Mouse (Mus musculus) left cerebral cortex, postnatal 36 days (tissue): Measurements from ENCODE around the gene Myh10. TPM values are rescaled to one million over a fixed set of nuclear protein-coding genes. Genes with fewer than 3 reads are reported as not detected.

Source experiments
- DNase-seq, 2 experiments: peaks; one replicate each; pipeline ENCODE4 v3.0.0; 2021 to 2022; ENCODE audit warnings: low spot score in 2 of 2, mixed read lengths in 1 of 2
- intact Hi-C: fragments of 180-260 bp; cut with DNase I; formaldehyde crosslinking; loops from one replicate; pipeline ENCODE4 v1.15.1; 2025
- total RNA-seq, 2 experiments: library from RNA; stranded (reverse); gene quantifications; 2 replicates each; pipeline ENCODE4 v1.2.3; 2021

The Myh10 gene
- total RNA-seq, result 100 to 1,000 TPM; 198 to 218 TPM

- intact Hi-C loops, result loop anchor here (5.0 kb wide), 2 partner anchors 69 to 104 kb away; partner anchors contain the start of gene Ccdc42
Observed at GRCm38 (mm10) chr11:68691321-68692009, at the start of gene Myh10. Myh10 (plus strand) TSS chr11:68691559.

GRCm38 (mm10) chr11:68644781-68645180 lies 46.6 kb upstream of the Myh10 start:
- no peak for DNase-seq
- intact Hi-C loops, result no loop called here

More at GRCm38 (mm10) chr11:68691321-68692009, at the start of gene Myh10:
- peak; percentile 99 for DNase-seq

- intact Hi-C loops, result no loop called here
- DNase-seq, result no peak
Observed at GRCm38 (mm10) chr11:68647808-68648207, 43.6 kb upstream of the Myh10 start.

DNA sequence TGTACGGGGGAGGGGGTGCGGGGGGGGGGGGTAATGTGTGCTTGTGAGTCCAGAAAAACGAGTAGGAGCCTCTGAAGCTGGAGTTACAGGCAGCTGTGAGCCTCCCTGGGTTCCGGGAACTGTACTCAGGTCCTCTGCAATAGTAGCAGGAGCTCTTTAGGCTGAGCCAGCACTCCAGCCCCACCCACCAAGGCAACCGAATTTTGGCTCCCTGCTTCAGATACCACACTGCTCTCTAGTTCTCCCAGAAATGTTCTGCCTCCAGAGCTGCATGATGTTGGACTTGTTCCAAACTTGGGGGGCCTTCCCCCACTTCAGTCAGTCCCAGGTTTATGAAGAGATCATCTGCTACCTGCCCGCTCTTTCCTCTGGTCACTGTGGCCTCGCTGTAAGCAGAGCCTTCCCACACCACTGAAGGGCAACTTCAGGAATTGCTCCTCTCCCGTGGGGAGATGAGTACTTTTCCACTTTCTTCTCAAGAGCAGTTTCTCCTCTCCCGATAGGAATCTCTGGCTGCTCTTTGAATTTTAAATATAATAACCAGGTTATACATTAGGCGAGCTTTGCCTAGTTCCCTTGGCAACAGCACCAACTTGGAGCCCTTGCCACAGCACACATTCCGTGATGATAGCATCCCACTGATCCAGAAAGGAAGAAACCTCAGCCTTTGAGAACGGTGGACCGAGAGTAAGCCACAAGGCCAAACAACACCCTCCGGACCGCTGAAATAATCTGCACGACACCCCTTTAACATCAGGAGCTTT lies 42.8 kb upstream of the Myh10 start:
- no peak for DNase-seq
- intact Hi-C loops, result no loop called here

DNA sequence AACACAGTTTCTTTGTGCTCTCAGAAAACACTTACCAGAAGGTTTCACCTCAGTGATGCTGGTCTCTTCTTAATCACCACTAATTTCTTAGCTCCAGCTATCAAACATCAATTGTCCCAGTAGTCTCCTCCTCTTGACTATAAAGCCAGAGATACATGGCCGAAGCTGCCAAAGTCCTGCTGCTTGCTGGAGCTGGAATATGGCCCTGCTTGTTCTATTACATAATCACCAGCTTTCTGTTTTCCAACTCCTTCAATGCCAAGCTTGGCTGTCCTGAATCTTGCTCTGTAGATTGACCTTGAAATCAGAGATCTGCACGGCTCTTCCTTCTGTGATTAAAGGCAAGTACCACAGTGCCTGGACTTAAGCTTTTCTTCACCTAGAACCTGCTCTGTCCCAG lies 39.8 kb upstream of the Myh10 start:
- DNase-seq, result no peak
- intact Hi-C loops, result no loop called here

DNA sequence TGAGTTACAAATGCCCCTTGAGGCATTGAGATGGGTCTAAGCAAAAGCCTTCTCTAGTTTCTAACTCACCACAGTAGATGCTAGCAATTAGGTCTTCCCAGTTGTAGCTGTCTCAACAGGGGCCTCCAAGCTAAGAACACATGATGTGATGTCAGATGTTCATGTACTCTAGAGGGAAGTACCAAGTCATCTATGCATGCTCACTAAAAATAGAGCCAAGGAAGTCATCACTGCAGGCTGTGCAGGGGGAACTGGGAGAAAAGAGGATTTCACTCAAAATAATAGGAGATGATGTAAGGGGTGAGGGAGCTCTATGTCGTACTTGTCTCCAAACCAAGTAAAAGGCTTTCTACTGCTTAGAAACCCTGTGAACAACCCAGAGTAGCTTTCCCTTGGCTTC lies 35.8 kb upstream of the Myh10 start:
- intact Hi-C loops, result no loop called here
- DNase-seq, result no peak

DNA sequence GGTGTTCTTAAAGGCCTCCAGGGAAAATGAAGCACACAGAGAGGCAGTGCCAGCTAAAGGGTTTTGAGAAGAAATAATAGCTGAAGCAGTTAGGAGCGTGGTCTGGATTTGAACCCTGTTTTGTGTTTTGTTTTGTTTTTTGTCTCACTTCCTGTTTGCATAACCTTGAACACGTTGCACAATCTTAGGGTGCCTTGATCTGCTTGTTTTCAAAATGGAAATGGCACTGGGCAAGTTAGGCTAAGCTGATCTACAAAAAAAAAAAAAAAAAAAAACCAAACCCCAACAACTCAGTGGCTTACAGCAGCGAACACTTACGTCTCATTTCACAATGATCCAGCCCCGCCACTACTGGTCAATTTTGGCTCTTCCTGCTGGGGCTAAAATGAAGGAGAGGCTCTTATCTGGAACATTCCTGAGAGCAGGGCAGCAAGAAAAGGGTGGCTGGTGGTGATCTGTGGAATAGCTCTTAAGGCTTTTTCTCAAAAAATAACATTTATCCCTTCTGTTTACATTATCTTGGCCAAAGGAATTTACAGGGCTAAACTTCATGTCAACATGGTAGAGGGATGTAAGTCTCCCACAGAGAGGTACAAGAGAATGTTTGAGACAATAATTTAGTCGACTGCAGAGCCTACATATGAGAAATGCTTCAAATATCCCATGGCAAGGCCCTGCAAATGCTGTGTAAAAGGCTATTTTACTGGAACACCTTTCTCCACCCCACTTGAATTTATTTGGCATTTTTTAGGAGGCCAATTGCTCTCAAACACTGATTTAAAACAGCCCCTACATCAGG lies 34.3 kb upstream of the Myh10 start:
- DNase-seq, result no peak
- intact Hi-C loops, result no loop called here

DNA sequence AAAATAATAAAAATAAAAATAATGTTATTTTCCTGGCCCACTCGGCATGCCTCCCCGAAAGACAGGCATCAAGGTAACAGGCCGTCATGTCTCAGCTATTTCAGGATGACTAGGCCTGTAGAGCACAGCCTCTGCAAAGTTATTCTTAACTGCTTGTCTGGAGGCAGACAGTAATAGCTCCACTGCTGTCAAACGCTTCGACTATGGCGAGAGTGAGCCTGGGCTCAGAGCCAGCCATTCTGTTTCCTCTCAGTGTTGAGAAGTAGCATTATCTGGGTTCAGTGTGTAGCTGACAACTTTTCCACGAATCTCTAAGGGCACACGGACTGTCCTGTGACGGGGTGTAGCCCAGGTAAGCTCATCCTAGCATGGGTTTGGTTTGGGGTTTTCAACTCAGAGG lies 33.5 kb upstream of the Myh10 start:
- intact Hi-C loops, result no loop called here
- DNase-seq, result peak; percentile 89

DNA sequence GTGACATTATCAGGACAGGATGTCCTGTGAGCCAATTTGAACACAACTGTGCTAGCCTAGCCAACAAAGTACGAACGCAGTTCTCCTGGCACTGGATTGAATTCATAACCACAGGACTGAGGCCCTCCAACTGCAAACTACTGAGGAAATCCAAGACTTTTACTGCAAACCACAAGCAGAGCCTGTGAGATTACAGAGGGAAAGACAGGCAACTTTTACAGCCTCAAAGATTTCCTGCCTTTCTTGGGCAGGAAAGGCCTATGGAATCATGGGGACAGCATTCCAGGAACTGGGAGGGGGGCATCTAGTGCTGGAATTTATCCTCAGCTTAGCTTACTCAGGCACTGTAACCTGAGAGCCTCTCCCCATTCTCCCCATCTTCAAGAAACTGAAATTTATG lies 26.0 kb upstream of the Myh10 start:
- intact Hi-C loops, result no loop called here
- no peak for DNase-seq

GRCm38 (mm10) chr11:68666210-68666609 lies 25.1 kb upstream of the Myh10 start:
- intact Hi-C loops, result no loop called here
- DNase-seq, result no peak

- intact Hi-C loops, result no loop called here
- DNase-seq, result no peak
Observed at GRCm38 (mm10) chr11:68672270-68672970, 18.9 kb upstream of the Myh10 start.

DNA sequence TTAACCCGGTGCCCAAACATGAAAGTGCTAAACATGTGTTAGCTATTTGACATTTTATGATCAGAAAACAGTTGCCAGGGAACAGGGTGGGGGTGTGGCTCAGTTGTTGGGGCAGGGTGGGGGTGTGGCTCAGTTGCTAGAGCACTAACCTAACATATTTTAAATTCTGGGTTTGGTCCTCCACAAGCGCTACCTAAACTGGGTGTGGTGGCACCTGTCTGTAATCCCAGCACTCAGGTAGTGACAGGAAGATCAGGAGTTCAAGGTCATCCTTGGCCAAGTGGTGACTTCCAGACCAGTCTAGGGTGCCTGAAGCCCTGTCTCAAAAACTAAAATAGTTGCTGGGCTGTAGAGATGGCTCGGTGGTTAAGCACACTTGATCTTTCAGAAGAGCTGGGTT lies 17.3 kb upstream of the Myh10 start:
- no peak for DNase-seq
- intact Hi-C loops, result no loop called here

DNA sequence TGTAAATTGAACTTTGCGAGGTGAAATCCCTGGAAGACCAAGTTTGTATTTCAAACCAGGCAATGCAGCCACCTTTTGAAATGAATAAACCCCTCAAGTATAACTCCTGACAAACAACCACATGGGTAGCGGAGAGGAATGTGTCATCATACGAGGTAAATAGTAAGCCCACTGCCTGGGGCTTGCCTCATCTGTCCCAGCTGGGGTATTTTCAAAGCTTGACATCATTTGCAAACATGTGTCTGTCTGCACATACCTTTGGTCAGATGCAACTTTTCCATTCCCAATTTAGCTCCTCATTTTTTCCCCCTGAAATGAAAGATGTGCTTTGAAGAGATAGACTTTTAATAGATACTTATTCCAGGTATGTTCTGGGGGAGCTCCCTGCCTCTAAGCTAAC lies 16.7 kb upstream of the Myh10 start:
- no peak for DNase-seq
- intact Hi-C loops, result no loop called here

DNA sequence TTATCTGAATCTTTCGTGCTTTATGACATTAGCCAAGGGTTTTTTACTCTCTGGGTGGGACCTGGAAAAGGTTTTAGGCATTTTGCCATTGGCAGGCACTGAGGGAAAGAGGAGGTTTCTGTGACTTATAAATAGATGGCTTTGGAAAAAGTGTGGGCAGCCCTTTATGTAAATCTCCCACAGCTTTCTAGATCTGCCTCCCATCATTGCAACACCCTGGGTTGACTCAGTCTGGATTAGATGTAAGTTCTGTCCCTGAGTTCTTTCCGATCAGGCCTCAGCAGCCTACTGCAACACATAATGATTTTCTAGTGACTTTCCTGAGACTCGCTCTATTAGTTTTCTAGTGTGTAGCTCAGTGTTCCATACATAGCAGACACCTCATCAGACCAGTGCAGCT lies 16.1 kb upstream of the Myh10 start:
- DNase-seq, result peak; percentile 24 to 39

GRCm38 (mm10) chr11:68681254-68681839 lies 10.0 kb upstream of the Myh10 start:
- DNase-seq, result no peak
- intact Hi-C loops, result no loop called here

More for the DNA sequence above, 16.1 kb upstream of the Myh10 start:
- intact Hi-C loops, result no loop called here

GRCm38 (mm10) chr11:68682136-68682806 lies 9.1 kb upstream of the Myh10 start:
- DNase-seq, result no peak
- intact Hi-C loops, result no loop called here

DNA sequence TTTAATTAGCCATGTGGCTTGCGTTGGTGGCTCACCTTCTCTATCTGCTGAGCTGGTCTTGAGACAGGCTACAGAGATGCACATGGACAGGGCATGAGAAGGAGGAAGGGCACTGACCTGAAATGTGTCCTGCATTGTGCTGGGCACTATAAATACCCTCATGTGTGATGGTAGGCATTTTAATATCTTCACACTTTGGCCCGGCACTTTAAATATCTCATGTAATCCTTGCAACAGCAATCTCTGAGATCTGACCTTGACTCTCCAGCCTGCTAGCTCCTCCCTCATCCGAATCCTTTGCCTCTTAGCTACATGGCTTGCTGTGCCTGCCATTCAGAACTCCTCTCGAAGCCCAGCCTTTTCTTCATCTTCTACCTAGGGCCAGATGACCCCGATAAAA lies 5.4 kb upstream of the Myh10 start:
- no peak for DNase-seq
- intact Hi-C loops, result no loop called here

DNA sequence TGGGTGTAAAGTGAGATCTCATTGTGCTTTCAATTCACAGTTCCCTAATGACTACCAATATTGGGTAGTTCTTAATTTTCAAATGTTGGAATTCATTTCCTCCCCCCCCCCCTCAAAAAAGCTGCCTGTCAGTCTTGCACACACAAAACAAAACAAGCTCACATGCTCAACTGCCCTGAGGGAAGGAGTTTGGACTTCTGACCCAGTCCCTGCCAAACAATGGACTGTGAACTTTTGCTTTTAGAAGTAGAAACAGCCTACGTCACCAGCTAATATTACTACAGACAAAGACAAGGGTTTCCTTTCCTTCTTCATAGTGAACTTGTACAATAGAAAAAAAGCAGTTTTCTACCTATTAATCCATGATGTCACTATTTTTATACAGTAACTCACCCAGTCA lies 2.1 kb upstream of the Myh10 start:
- DNase-seq, result no peak
- intact Hi-C loops, result no loop called here

DNA sequence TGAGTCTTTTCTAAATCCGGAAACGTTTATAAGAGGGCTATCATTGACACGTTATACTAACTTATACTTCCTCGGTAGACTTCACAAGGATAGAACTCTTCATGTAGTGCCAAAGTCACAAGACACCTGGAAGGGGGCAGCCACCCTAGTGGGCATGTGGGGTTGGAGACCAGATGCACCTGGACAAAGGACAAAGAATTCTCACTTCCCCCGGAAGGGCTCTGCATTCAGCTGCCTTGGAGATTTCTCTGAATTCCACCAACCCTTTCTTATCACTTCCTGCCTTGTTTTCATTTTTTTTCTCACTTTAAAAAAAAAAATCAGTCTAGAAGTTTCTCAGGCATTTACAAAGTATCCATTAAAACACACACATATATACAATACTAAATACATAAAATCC lies 894 bp upstream of the Myh10 start:
- no peak for DNase-seq
- intact Hi-C loops, result loop anchor here (5.0 kb wide), 2 partner anchors 68 to 103 kb away; partner anchors contain the start of gene Ccdc42
